Mouse (Mus musculus) thymus, adult 2 months (tissue): ENCODE measurements at regions not wholly inside any gene's neighbourhood (a gene's known extent, or its start where the extent isn't known, plus 50 kb on each side); places are given as distances from the start of the nearest gene placed in this dataset.

Experiments used
- CTCF ChIP-seq: fragments of 200-500 bp; IDR thresholded peaks from 2 replicates; pipeline ENCODE4 v1.5.1; 2012; ENCODE audit warnings: mild to moderate bottlenecking, control low read depth, low read length, moderate library complexity, borderline replicate concordance; ENCODE audit not compliant: control insufficient read depth, poor library complexity, insufficient read depth; ENCODE audit errors: extremely low read depth
- POLR2A ChIP-seq: fragments of 200-500 bp; IDR thresholded peaks from 2 replicates; pipeline ENCODE4 v1.6.1; 2012; ENCODE audit warnings: mild to moderate bottlenecking, low read length, control low read depth, moderate library complexity; ENCODE audit not compliant: control insufficient read depth, poor library complexity, insufficient read depth; ENCODE audit errors: extremely low read depth

GRCm38 (mm10) chr13:99049699-99050098 is 65.3 kb upstream of the 1700024P04Rik start:
- TF ChIP-seq CTCF (no peak), POLR2A (no peak)
